Comparison of ENCODE assay signal across 16 mouse cellular contexts in the genomic region with DNA sequence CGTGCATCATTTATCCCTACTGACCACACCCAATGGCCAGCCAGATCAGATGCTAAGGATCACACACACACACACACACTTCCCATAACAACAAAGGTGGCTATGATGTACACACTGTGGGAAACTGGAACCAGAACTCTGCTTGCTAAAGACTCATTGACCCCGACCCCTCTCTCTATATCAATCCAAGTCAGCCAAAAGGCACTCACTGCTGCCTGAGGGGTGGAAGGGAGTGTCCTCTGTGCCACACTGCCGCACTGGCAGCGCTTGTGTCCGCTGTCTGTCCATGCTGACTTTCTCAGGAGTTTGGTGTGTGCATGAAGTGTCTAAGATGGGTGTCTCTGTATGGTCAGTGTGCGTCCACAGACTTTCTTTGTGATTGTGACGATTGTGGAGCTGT. TPM values are rescaled to one million over a fixed set of nuclear protein-coding genes. Genes with fewer than 3 reads are reported as not detected.
DNase-seq lines count a peak whose midpoint lies in the region; ATAC-seq and TF ChIP-seq lines count a peak whose summit lies in the region.
"Had no signal": no experiment of that assay in that cellular context is flagged by ENCODE, and none has a peak within 500 bp of the region (broad histone marks: within the 10 kb centered on the region; RNA-seq: fewer than 3 reads in every experiment).

No protein-coding gene starts in this region.

- H3K4me2 ChIP-seq in forebrain, embryonic 13.5 days = peak overlapping the region; percentile 82
- no peak overlapping the region for H3K4me2 ChIP-seq in forebrain, postnatal 0 days (ENCODE audit: low read depth)
- H3K4me2 ChIP-seq in kidney, embryonic 15.5 days = peak overlapping the region; percentile 88
- H3K4me2 ChIP-seq in intestine, postnatal 0 days (replicated peaks; ENCODE audit: low read depth) = peak overlapping the region; percentile 71; the same call in 1 of the 2 replicates
- peak overlapping the region; percentile 90; the same call in 1 of the 2 replicates for H3K4me2 ChIP-seq in neural tube, embryonic 13.5 days

- peaks cover 98% of the 10 kb centered on the region for H3K27me3 ChIP-seq in forebrain, embryonic 13.5 days
- peaks cover 72% of the 10 kb centered on the region for H3K27me3 ChIP-seq in forebrain, postnatal 0 days (ENCODE audit: insufficient read depth, low read length)
- peaks cover 93% of the 10 kb centered on the region for H3K27me3 ChIP-seq in kidney, embryonic 15.5 days
- H3K27me3 ChIP-seq in intestine, postnatal 0 days (replicated peaks; ENCODE audit: control insufficient read depth, insufficient read depth, low read length) = peaks cover 69% of the 10 kb centered on the region
- H3K27me3 ChIP-seq in neural tube, embryonic 13.5 days = peaks cover 97% of the 10 kb centered on the region

- no peak overlapping the region for H3K27ac ChIP-seq in forebrain, embryonic 13.5 days
- H3K27ac ChIP-seq in forebrain, postnatal 0 days (ENCODE audit: low read depth, low read length) = no peak overlapping the region
- no peak overlapping the region for H3K27ac ChIP-seq in kidney, embryonic 15.5 days
- H3K27ac ChIP-seq in intestine, postnatal 0 days (ENCODE audit: low read depth, low read length) = no peak overlapping the region
- no peak overlapping the region for H3K27ac ChIP-seq in neural tube, embryonic 13.5 days (replicated peaks)
- H3K27ac ChIP-seq: left cerebral cortex, adult 2 months had no signal

- peak overlapping the region; percentile 56; the same call in 1 of the 2 replicates for H3K4me3 ChIP-seq in forebrain, embryonic 13.5 days
- H3K4me3 ChIP-seq in forebrain, postnatal 0 days (ENCODE audit: low read depth, low read length) = no peak overlapping the region
- H3K4me3 ChIP-seq in kidney, embryonic 15.5 days (replicated peaks) = no peak overlapping the region
- H3K4me3 ChIP-seq in intestine, postnatal 0 days (ENCODE audit: low read depth, low read length) = no peak overlapping the region
- H3K4me3 ChIP-seq in neural tube, embryonic 13.5 days = peak overlapping the region; percentile 50

- H3K9me3 ChIP-seq in forebrain, embryonic 13.5 days (replicated peaks) = no peaks in the 10 kb centered on the region
- no peaks in the 10 kb centered on the region for H3K9me3 ChIP-seq in forebrain, postnatal 0 days (ENCODE audit: low read length)
- H3K9me3 ChIP-seq in kidney, embryonic 15.5 days (replicated peaks) = no peaks in the 10 kb centered on the region
- no peaks in the 10 kb centered on the region for H3K9me3 ChIP-seq in intestine, postnatal 0 days (ENCODE audit: control insufficient read depth)
- no peaks in the 10 kb centered on the region for H3K9me3 ChIP-seq in neural tube, embryonic 13.5 days

- H3K9ac ChIP-seq in forebrain, embryonic 13.5 days = no peak overlapping the region
- no peak overlapping the region for H3K9ac ChIP-seq in forebrain, postnatal 0 days
- H3K9ac ChIP-seq in kidney, embryonic 15.5 days = no peak overlapping the region
- no peak overlapping the region for H3K9ac ChIP-seq in intestine, postnatal 0 days (ENCODE audit: low read depth, low read length)
- H3K9ac ChIP-seq in neural tube, embryonic 13.5 days = no peak overlapping the region

- no peak for ATAC-seq in forebrain, embryonic 13.5 days
- no peak for ATAC-seq in forebrain, postnatal 0 days
- ATAC-seq in kidney, embryonic 15.5 days (replicated peaks; ENCODE audit: low FRiP score) = no peak
- no peak for ATAC-seq in intestine, postnatal 0 days
- ATAC-seq in neural tube, embryonic 13.5 days (ENCODE audit: low read depth) = 0 out of 2 replicates have a peak, but pooled peaks have one; percentile 5

- TF ChIP-seq CTCF in forebrain, postnatal 0 days (IDR thresholded peaks at IDR 0.05; ENCODE audit: low read depth) = no peak
- TF ChIP-seq CTCF in intestine, postnatal 0 days (IDR thresholded peaks at IDR 0.05; ENCODE audit: low read depth) = no peak

- WGBS in forebrain, embryonic 13.5 days = 11% methylated on average over 7 of the region's 7 CpGs
- WGBS in forebrain, postnatal 0 days = 8% methylated on average over 7 of the region's 7 CpGs
- 6% methylated on average over 7 of the region's 7 CpGs for WGBS in kidney, embryonic 15.5 days
- WGBS in intestine, postnatal 0 days = 20% methylated on average over 7 of the region's 7 CpGs
- WGBS in neural tube, embryonic 13.5 days = 8% methylated on average over 7 of the region's 7 CpGs

- H3K36me3 ChIP-seq in forebrain, embryonic 13.5 days (ENCODE audit: poor library complexity, severe bottlenecking) = no peaks in the 10 kb centered on the region
- H3K36me3 ChIP-seq in forebrain, postnatal 0 days (ENCODE audit: insufficient read depth) = no peaks in the 10 kb centered on the region
- H3K36me3 ChIP-seq in kidney, embryonic 15.5 days = no peaks in the 10 kb centered on the region
- no peaks in the 10 kb centered on the region for H3K36me3 ChIP-seq in intestine, postnatal 0 days (ENCODE audit: control insufficient read depth, insufficient read depth)
- H3K36me3 ChIP-seq in neural tube, embryonic 13.5 days = no peaks in the 10 kb centered on the region

- H3K4me1 ChIP-seq in forebrain, embryonic 13.5 days = peaks cover 21% of the 10 kb centered on the region
- H3K4me1 ChIP-seq in forebrain, postnatal 0 days (ENCODE audit: insufficient read depth) = peaks cover 4% of the 10 kb centered on the region; the same call in 1 of the 2 replicates
- H3K4me1 ChIP-seq in kidney, embryonic 15.5 days = peaks cover 20% of the 10 kb centered on the region
- H3K4me1 ChIP-seq in intestine, postnatal 0 days (replicated peaks; ENCODE audit: control insufficient read depth, insufficient read depth, low read length) = no peaks in the 10 kb centered on the region; the same call in 1 of the 2 replicates
- H3K4me1 ChIP-seq in neural tube, embryonic 13.5 days (replicated peaks) = peaks cover 37% of the 10 kb centered on the region

- no peak for DNase-seq in forebrain, postnatal 0 days
- DNase-seq in kidney, postnatal 4 days = no peak
- DNase-seq in urinary bladder, postnatal 14 days (ENCODE audit: low spot score) = no peak
- no peak for DNase-seq in ovary, postnatal 36 days (ENCODE audit: low spot score)
- DNase-seq: adrenal gland, postnatal 10 days; kidney, adult 11 months had no signal

RNA-seq across cellular contexts. Expression of a gene that starts 22.3 kb away (rescaled TPM):
- polyA plus RNA-seq in forebrain, embryonic 13.5 days (2015; fragmentation: Nextera tagmentation; extraction: Ambion mirVana) = 0.09 and 0.11 TPM in 2 replicates
- 0.15 TPM in 1 of 2 replicates, not detected in the other for total RNA-seq in forebrain, postnatal 0 days (2014; rRNA removed)
- polyA plus RNA-seq in forebrain, postnatal 0 days (2015; fragmentation: Nextera tagmentation; extraction: Ambion mirVana) = 0.18 and 0.23 TPM in 2 replicates
- polyA plus RNA-seq in kidney, embryonic 15.5 days (2015; fragmentation: Nextera tagmentation; extraction: Ambion mirVana) = not detected in 2 replicates
- polyA plus RNA-seq in intestine, postnatal 0 days (2015; fragmentation: Nextera tagmentation; extraction: Ambion mirVana) = not detected in 2 replicates
- polyA plus RNA-seq in neural tube, embryonic 13.5 days (2015; fragmentation: Nextera tagmentation; extraction: Ambion mirVana) = 1.6 and 2.0 TPM in 2 replicates
- total RNA-seq: adrenal gland, postnatal 10 days; gastrocnemius, adult 18-20 months; left cerebral cortex, adult 2 months; liver, adult 2 months; monocyte, adult 5-6 weeks had no signal
- polyA plus RNA-seq: erythroblast, embryonic 14.5 days; heart, embryonic 14.5 days; liver, adult 2 months had no signal

RNA-seq across cellular contexts. Expression of a gene that starts 55.7 kb away (rescaled TPM):
- 4.7 and 5.5 TPM in 2 replicates for polyA plus RNA-seq in forebrain, embryonic 13.5 days (2015; fragmentation: Nextera tagmentation; extraction: Ambion mirVana)
- 28.8 and 42.7 TPM in 2 replicates for total RNA-seq in forebrain, postnatal 0 days (2014; rRNA removed)
- polyA plus RNA-seq in forebrain, postnatal 0 days (2015; fragmentation: Nextera tagmentation; extraction: Ambion mirVana) = 22.0 and 25.4 TPM in 2 replicates
- 8.9 and 10.5 TPM in 2 replicates for polyA plus RNA-seq in kidney, embryonic 15.5 days (2015; fragmentation: Nextera tagmentation; extraction: Ambion mirVana)
- 105 and 125 TPM in 2 replicates for polyA plus RNA-seq in intestine, postnatal 0 days (2015; fragmentation: Nextera tagmentation; extraction: Ambion mirVana)
- polyA plus RNA-seq in neural tube, embryonic 13.5 days (2015; fragmentation: Nextera tagmentation; extraction: Ambion mirVana) = 10.7 and 10.8 TPM in 2 replicates

Comparison
In these comparisons a context has a peak if more than half of its experiments do, and no peak if none do; other contexts are left out.
1. H3K4me3 ChIP-seq: peak in forebrain, embryonic 13.5 days (single experiment) and neural tube, embryonic 13.5 days (single experiment); none in forebrain, postnatal 0 days (single experiment), kidney, embryonic 15.5 days (single experiment) and intestine, postnatal 0 days (single experiment).